Comparison of ENCODE assay signal across 8 mouse cellular contexts in genomic region chr8:104629306-104630110, GRCm38 (mm10). TPM values are rescaled to one million over a fixed set of nuclear protein-coding genes. Genes with fewer than 3 reads are reported as not detected.
A peak's percentile ranks its signal among the peaks of the same experiment; 100 is the strongest.
DNase-seq lines count a peak whose midpoint lies in the region; ATAC-seq and TF ChIP-seq lines count a peak whose summit lies in the region.

No protein-coding gene starts in this region.

- H3K27ac ChIP-seq in neural tube, embryonic 15.5 days (replicated peaks) = no peak overlapping the region
- peak overlapping the region; percentile 58; the same call in 1 of the 2 replicates for H3K27ac ChIP-seq in kidney, adult 2 months (ENCODE audit: insufficient read depth, low read depth, low read length)
- H3K27ac ChIP-seq in midbrain, embryonic 14.5 days (replicated peaks; ENCODE audit: low read depth, low read length) = no peak overlapping the region

- no peak for TF ChIP-seq CTCF in kidney, adult 2 months (conservative IDR thresholded peaks at IDR 0.05; ENCODE audit: insufficient read depth, insufficient read length, low read depth, low read length)

- intact Hi-C loops in left cerebral cortex, postnatal 36 days (cut with DNase I) = no loop called here

- peaks cover 17% of the 10 kb centered on the region for H3K4me1 ChIP-seq in neural tube, embryonic 15.5 days
- peaks cover 10% of the 10 kb centered on the region; the same call in 1 of the 2 replicates for H3K4me1 ChIP-seq in kidney, adult 2 months (ENCODE audit: control insufficient read depth, insufficient read depth, low read length)
- H3K4me1 ChIP-seq in midbrain, embryonic 14.5 days (ENCODE audit: control insufficient read depth, insufficient read depth, low read length) = peaks cover 10% of the 10 kb centered on the region

- ATAC-seq in neural tube, embryonic 15.5 days (ENCODE audit: low FRiP score) = no peak
- ATAC-seq in megakaryocyte progenitor cell, adult 5-6 weeks (replicated peaks; ENCODE audit: poor library complexity) = peak; percentile 58
- ATAC-seq in midbrain, embryonic 14.5 days (ENCODE audit: low FRiP score, low TSS enrichment) = no peak

- peaks cover 31% of the 10 kb centered on the region for H3K27me3 ChIP-seq in neural tube, embryonic 15.5 days (replicated peaks)
- H3K27me3 ChIP-seq in kidney, adult 2 months (replicated peaks; ENCODE audit: control insufficient read depth, insufficient read depth, low read length) = no peaks in the 10 kb centered on the region
- peaks cover 13% of the 10 kb centered on the region for H3K27me3 ChIP-seq in midbrain, embryonic 14.5 days (ENCODE audit: control insufficient read depth, insufficient read depth, low read length)

- DNase-seq in neural tube, embryonic 10.5 days (ENCODE audit: extremely low spot score, low spot score) = no peak
- peak; percentile 47 for DNase-seq in gastrocnemius, postnatal 10 days
- peak; percentile 86 for DNase-seq in kidney, adult 2 months
- no peak for DNase-seq in left cerebral cortex, postnatal 36 days (ENCODE audit: low spot score in 2 of 2)
- no peak for DNase-seq in midbrain, embryonic 14.5 days
- DNase-seq in thymus, postnatal 14 days = no peak

- H3K9ac ChIP-seq in neural tube, embryonic 15.5 days (replicated peaks) = no peak overlapping the region
- H3K9ac ChIP-seq in midbrain, embryonic 14.5 days (replicated peaks; ENCODE audit: low read length) = no peak overlapping the region

- H3K4me3 ChIP-seq in neural tube, embryonic 15.5 days (replicated peaks) = no peak overlapping the region
- H3K4me3 ChIP-seq in kidney, adult 2 months (ENCODE audit: insufficient read depth, low read depth, low read length) = peak overlapping the region; percentile 17
- H3K4me3 ChIP-seq in midbrain, embryonic 14.5 days (replicated peaks; ENCODE audit: low read depth, low read length) = no peak overlapping the region

- 80% methylated on average over 22 of the region's 22 CpGs for WGBS in neural tube, embryonic 15.5 days
- WGBS in kidney, adult 2 months = 60% methylated on average over 22 of the region's 22 CpGs
- WGBS in midbrain, embryonic 14.5 days = 81% methylated on average over 22 of the region's 22 CpGs

- H3K9me3 ChIP-seq in neural tube, embryonic 15.5 days (replicated peaks) = no peaks in the 10 kb centered on the region
- no peaks in the 10 kb centered on the region for H3K9me3 ChIP-seq in midbrain, embryonic 14.5 days (ENCODE audit: control insufficient read depth, low read length)

- TF ChIP-seq POLR2A in kidney, adult 2 months (IDR thresholded peaks at IDR 0.05; ENCODE audit: low read depth, low read length) = no peak

- no peaks in the 10 kb centered on the region for H3K36me3 ChIP-seq in neural tube, embryonic 15.5 days
- H3K36me3 ChIP-seq in kidney, adult 2 months (ENCODE audit: control insufficient read depth, insufficient read depth, low read length) = no peaks in the 10 kb centered on the region
- no peaks in the 10 kb centered on the region for H3K36me3 ChIP-seq in midbrain, embryonic 14.5 days (ENCODE audit: control insufficient read depth, insufficient read depth, low read length)

- H3K4me2 ChIP-seq in neural tube, embryonic 15.5 days = peak overlapping the region; percentile 66
- no peak overlapping the region for H3K4me2 ChIP-seq in midbrain, embryonic 14.5 days (ENCODE audit: low read length)

RNA-seq across cellular contexts. Expression of gene Rrad, which starts 1.6 kb away (rescaled TPM):
- polyA plus RNA-seq in neural tube, embryonic 15.5 days (2015; fragmentation: Nextera tagmentation; extraction: Ambion mirVana) = 4.7 and 6.8 TPM in 2 replicates
- total RNA-seq in gastrocnemius, postnatal 10 days (2021) = 10 to 100 TPM; 17.0 to 34.2 TPM
- polyA plus RNA-seq in kidney, adult 2 months (2012; rRNA removed) = 5.0 and 5.8 TPM in 2 replicates
- 0.76 and 1.2 TPM in 2 replicates for total RNA-seq in megakaryocyte progenitor cell, adult 5-6 weeks (2015)
- total RNA-seq in megakaryocyte progenitor cell, adult 5-6 weeks (2017) = 1.5 and 1.9 TPM in 2 replicates
- total RNA-seq in left cerebral cortex, postnatal 36 days (2021) = 1 to 10 TPM; 3.5 to 4.4 TPM
- polyA plus RNA-seq in midbrain, embryonic 14.5 days (2014; fragmentation: Nextera tagmentation; extraction: Ambion mirVana) = 2.5 and 3.6 TPM in 2 replicates

RNA-seq across cellular contexts. Expression of gene Cdh16, which starts 5.3 kb away (rescaled TPM):
- polyA plus RNA-seq in neural tube, embryonic 15.5 days (2015; fragmentation: Nextera tagmentation; extraction: Ambion mirVana) = 0.38 TPM in 1 of 2 replicates, not detected in the other
- total RNA-seq in gastrocnemius, postnatal 10 days (2021) = under 1 TPM; 0.54 to 0.63 TPM
- 1,103 and 1,106 TPM in 2 replicates for polyA plus RNA-seq in kidney, adult 2 months (2012; rRNA removed)
- total RNA-seq in megakaryocyte progenitor cell, adult 5-6 weeks (2015) = not detected in 2 replicates
- total RNA-seq in megakaryocyte progenitor cell, adult 5-6 weeks (2017) = not detected in 2 replicates
- not detected for total RNA-seq in left cerebral cortex, postnatal 36 days (2021)
- not detected in 2 replicates for polyA plus RNA-seq in midbrain, embryonic 14.5 days (2014; fragmentation: Nextera tagmentation; extraction: Ambion mirVana)

RNA-seq across cellular contexts. Expression of gene Ciao2b, which starts 12.3 kb away (rescaled TPM):
- polyA plus RNA-seq in neural tube, embryonic 15.5 days (2015; fragmentation: Nextera tagmentation; extraction: Ambion mirVana) = 121 and 135 TPM in 2 replicates
- 10 to 100 TPM; 38.3 to 48.5 TPM for total RNA-seq in gastrocnemius, postnatal 10 days (2021)
- polyA plus RNA-seq in kidney, adult 2 months (2012; rRNA removed) = 46.5 and 57.7 TPM in 2 replicates
- total RNA-seq in megakaryocyte progenitor cell, adult 5-6 weeks (2015) = 12.0 and 15.7 TPM in 2 replicates
- total RNA-seq in megakaryocyte progenitor cell, adult 5-6 weeks (2017) = 20.7 and 22.1 TPM in 2 replicates
- 10 to 100 TPM; 31.4 to 33.5 TPM for total RNA-seq in left cerebral cortex, postnatal 36 days (2021)
- polyA plus RNA-seq in midbrain, embryonic 14.5 days (2014; fragmentation: Nextera tagmentation; extraction: Ambion mirVana) = 131 and 148 TPM in 2 replicates

RNA-seq across cellular contexts. Expression of gene Pdp2, which starts 38.3 kb away (rescaled TPM):
- polyA plus RNA-seq in neural tube, embryonic 15.5 days (2015; fragmentation: Nextera tagmentation; extraction: Ambion mirVana) = 18.4 and 19.7 TPM in 2 replicates
- 1 to 10 TPM; 3.8 to 4.7 TPM for total RNA-seq in gastrocnemius, postnatal 10 days (2021)
- 25.7 and 29.2 TPM in 2 replicates for polyA plus RNA-seq in kidney, adult 2 months (2012; rRNA removed)
- 8.8 and 9.3 TPM in 2 replicates for total RNA-seq in megakaryocyte progenitor cell, adult 5-6 weeks (2015)
- 7.2 and 9.2 TPM in 2 replicates for total RNA-seq in megakaryocyte progenitor cell, adult 5-6 weeks (2017)
- 1 to 10 TPM; 8.1 to 9.0 TPM for total RNA-seq in left cerebral cortex, postnatal 36 days (2021)
- polyA plus RNA-seq in midbrain, embryonic 14.5 days (2014; fragmentation: Nextera tagmentation; extraction: Ambion mirVana) = 17.2 and 18.2 TPM in 2 replicates

Comparison
In these comparisons a context has a peak if more than half of its experiments do, and no peak if none do; other contexts are left out.
1. DNase-seq: peak in gastrocnemius, postnatal 10 days (single experiment) and kidney, adult 2 months (single experiment); none in neural tube, embryonic 10.5 days (single experiment), left cerebral cortex, postnatal 36 days (0 of 2), midbrain, embryonic 14.5 days (single experiment) and thymus, postnatal 14 days (single experiment).